Mouse (Mus musculus): Measurements from ENCODE around the gene Dpf1. TPM values are rescaled to one million over a fixed set of nuclear protein-coding genes. Genes with fewer than 3 reads are reported as not detected.

Dpf1 gene
- polyA plus RNA-seq, 1 experiment from 2014 or later = 3.7 TPM

- no peak overlapping the region for H3K4me2 ChIP-seq
- no peaks in the 10 kb centered on the region for H3K36me3 ChIP-seq
- H3K27me3 ChIP-seq (replicated peaks) = peaks cover 80% of the 10 kb centered on the region
- H3K9me3 ChIP-seq = no peaks in the 10 kb centered on the region
- ATAC-seq (ENCODE audit: extremely low read depth, insufficient number of reproducible peaks, low FRiP score, low TSS enrichment) = no peak
- no peak overlapping the region for H3K27ac ChIP-seq (replicated peaks)
- peaks cover 36% of the 10 kb centered on the region for H3K4me1 ChIP-seq
- 50% methylated on average over 9 of the region's 9 CpGs for WGBS
- H3K9ac ChIP-seq = no peak overlapping the region
- H3K4me3 ChIP-seq = no peak overlapping the region
These were observed 10.0 kb downstream of the Dpf1 start for GRCm38 (mm10) chr7:29313572-29314261.

- Histone ChIP-seq H3K4me3 (no peak overlapping the region), H3K9ac (no peak overlapping the region), H3K27me3 (replicated peaks) (peaks cover 80% of the 10 kb centered on the region), H3K9me3 (no peaks in the 10 kb centered on the region), H3K27ac (replicated peaks) (no peak overlapping the region), H3K4me2 (no peak overlapping the region), H3K36me3 (no peaks in the 10 kb centered on the region), H3K4me1 (peaks cover 33% of the 10 kb centered on the region)
- ATAC-seq (ENCODE audit: extremely low read depth, insufficient number of reproducible peaks, low FRiP score, low TSS enrichment) = no peak
- 72% methylated on average over 13 of the region's 13 CpGs for WGBS
These were observed 11.3 kb downstream of the Dpf1 start for GRCm38 (mm10) chr7:29314844-29315628.

- ATAC-seq (ENCODE audit: extremely low read depth, insufficient number of reproducible peaks, low FRiP score, low TSS enrichment) = no peak
- Histone ChIP-seq H3K27me3 (replicated peaks) (peaks cover 73% of the 10 kb centered on the region), H3K4me2 (no peak overlapping the region), H3K4me3 (no peak overlapping the region), H3K9me3 (no peaks in the 10 kb centered on the region), H3K36me3 (no peaks in the 10 kb centered on the region), H3K4me1 (peaks cover 33% of the 10 kb centered on the region), H3K9ac (no peak overlapping the region), H3K27ac (replicated peaks) (0 out of 2 replicates have a peak overlapping the region, but pooled peaks have one; percentile 32)
- WGBS = 47% methylated on average over 17 of the region's 17 CpGs
These were observed 12.5 kb downstream of the Dpf1 start for GRCm38 (mm10) chr7:29316137-29316734.

- Histone ChIP-seq H3K4me1 (peaks cover 33% of the 10 kb centered on the region), H3K27me3 (replicated peaks) (peaks cover 72% of the 10 kb centered on the region), H3K4me2 (peak overlapping the region; percentile 51), H3K27ac (replicated peaks) (peak overlapping the region; percentile 40), H3K36me3 (no peaks in the 10 kb centered on the region), H3K9me3 (no peaks in the 10 kb centered on the region), H3K4me3 (no peak overlapping the region), H3K9ac (peak overlapping the region; percentile 37; the same call in 1 of the 2 replicates)
- peak; percentile 8; the same call in 1 of the 2 replicates for ATAC-seq (ENCODE audit: extremely low read depth, insufficient number of reproducible peaks, low FRiP score, low TSS enrichment)
- WGBS = 7% methylated on average over 10 of the region's 10 CpGs
These were observed 13.2 kb downstream of the Dpf1 start for GRCm38 (mm10) chr7:29316976-29317375.

GRCm38 (mm10) chr7:29317558-29317957, 13.8 kb downstream of the Dpf1 start:
- H3K36me3 ChIP-seq = no peaks in the 10 kb centered on the region
- peaks cover 33% of the 10 kb centered on the region for H3K4me1 ChIP-seq
- 0% methylated on average over 2 of the region's 2 CpGs for WGBS
- ATAC-seq (ENCODE audit: extremely low read depth, insufficient number of reproducible peaks, low FRiP score, low TSS enrichment) = no peak
- peaks cover 69% of the 10 kb centered on the region for H3K27me3 ChIP-seq (replicated peaks)
- peak overlapping the region; percentile 51 for H3K4me2 ChIP-seq
- H3K4me3 ChIP-seq = no peak overlapping the region
- peak overlapping the region; percentile 40 for H3K27ac ChIP-seq (replicated peaks)
- no peaks in the 10 kb centered on the region for H3K9me3 ChIP-seq
- peak overlapping the region; percentile 37; the same call in 1 of the 2 replicates for H3K9ac ChIP-seq

- no peak for ATAC-seq (ENCODE audit: extremely low read depth, insufficient number of reproducible peaks, low FRiP score, low TSS enrichment)
- peaks cover 69% of the 10 kb centered on the region for H3K27me3 ChIP-seq (replicated peaks)
- H3K9me3 ChIP-seq = no peaks in the 10 kb centered on the region
- H3K36me3 ChIP-seq = no peaks in the 10 kb centered on the region
- WGBS = 3% methylated on average over 18 of the region's 18 CpGs
- H3K9ac ChIP-seq = peak overlapping the region; percentile 51; the same call in 1 of the 2 replicates
- H3K4me3 ChIP-seq = peak overlapping the region; percentile 10
- H3K27ac ChIP-seq (replicated peaks) = peak overlapping the region; percentile 40; the same call in 1 of the 2 replicates
- H3K4me2 ChIP-seq = peak overlapping the region; percentile 51
- H3K4me1 ChIP-seq = peaks cover 33% of the 10 kb centered on the region
These were observed 14.6 kb downstream of the Dpf1 start for GRCm38 (mm10) chr7:29318115-29318911.

- H3K4me3 ChIP-seq = peak overlapping the region; percentile 10
- peaks cover 33% of the 10 kb centered on the region for H3K4me1 ChIP-seq
- no peak for ATAC-seq (ENCODE audit: extremely low read depth, insufficient number of reproducible peaks, low FRiP score, low TSS enrichment)
- peaks cover 9% of the 10 kb centered on the region; the same call in 1 of the 2 replicates for H3K36me3 ChIP-seq
- peak overlapping the region; percentile 6; the same call in 1 of the 2 replicates for H3K9ac ChIP-seq
- no peak overlapping the region for H3K27ac ChIP-seq (replicated peaks)
- WGBS = 14% methylated on average over 19 of the region's 19 CpGs
- no peaks in the 10 kb centered on the region for H3K9me3 ChIP-seq
- H3K4me2 ChIP-seq = peak overlapping the region; percentile 51
- peaks cover 62% of the 10 kb centered on the region for H3K27me3 ChIP-seq (replicated peaks)
These were observed 15.9 kb downstream of the Dpf1 start for GRCm38 (mm10) chr7:29319337-29320307.

GRCm38 (mm10) chr7:29327087-29327486, 23.3 kb downstream of the Dpf1 start:
- ATAC-seq (ENCODE audit: extremely low read depth, insufficient number of reproducible peaks, low FRiP score, low TSS enrichment) = no peak
- H3K36me3 ChIP-seq = peaks cover 24% of the 10 kb centered on the region
- H3K9me3 ChIP-seq = no peaks in the 10 kb centered on the region

GRCm38 (mm10) chr7:29328984-29329383, 25.2 kb downstream of the Dpf1 start:
- Histone ChIP-seq H3K27ac (replicated peaks) (no peak overlapping the region), H3K9me3 (no peaks in the 10 kb centered on the region), H3K4me1 (no peaks in the 10 kb centered on the region), H3K36me3 (peaks cover 22% of the 10 kb centered on the region), H3K27me3 (replicated peaks) (no peaks in the 10 kb centered on the region), H3K4me2 (no peak overlapping the region), H3K9ac (no peak overlapping the region), H3K4me3 (no peak overlapping the region)
- ATAC-seq (ENCODE audit: extremely low read depth, insufficient number of reproducible peaks, low FRiP score, low TSS enrichment) = no peak
- WGBS = 89% methylated on average over 16 of the region's 16 CpGs

More at GRCm38 (mm10) chr7:29327087-29327486, 23.3 kb downstream of the Dpf1 start:
- WGBS = 79% methylated on average over 6 of the region's 6 CpGs
- H3K27ac ChIP-seq (replicated peaks) = no peak overlapping the region
- H3K4me1 ChIP-seq = no peaks in the 10 kb centered on the region
- 0 out of 2 replicates have a peak, but pooled peaks cover under 1% of the 10 kb centered on the region for H3K27me3 ChIP-seq (replicated peaks)
- H3K4me3 ChIP-seq = no peak overlapping the region
- H3K9ac ChIP-seq = no peak overlapping the region
- H3K4me2 ChIP-seq = no peak overlapping the region

GRCm38 (mm10) chr7:29334156-29334555, 30.4 kb downstream of the Dpf1 start:
- Histone ChIP-seq H3K9me3 (no peaks in the 10 kb centered on the region), H3K27ac (replicated peaks) (no peak overlapping the region), H3K27me3 (replicated peaks) (peaks cover 3% of the 10 kb centered on the region; the same call in 1 of the 2 replicates), H3K4me2 (no peak overlapping the region), H3K36me3 (peaks cover 11% of the 10 kb centered on the region), H3K4me3 (no peak overlapping the region), H3K4me1 (peaks cover 2% of the 10 kb centered on the region; the same call in 1 of the 2 replicates), H3K9ac (no peak overlapping the region)
- no peak for ATAC-seq (ENCODE audit: extremely low read depth, insufficient number of reproducible peaks, low FRiP score, low TSS enrichment)
- 57% methylated on average over 6 of the region's 7 CpGs for WGBS

Measured in heart, embryonic 13.5 days (tissue).